Mouse (Mus musculus): ENCODE measurements around the gene Gm6904. TPM values are rescaled to one million over a fixed set of nuclear protein-coding genes. Genes with fewer than 3 reads are reported as not detected.
"Not testable (repeated sequence)": the region's sequence is repeated elsewhere in the genome, so short reads cannot be mapped to it uniquely, and the experiment has no call there.

Gm6904 gene
- not detected in 2 replicates for polyA plus RNA-seq (2015; fragmentation: Nextera tagmentation; extraction: Ambion mirVana)

DNA sequence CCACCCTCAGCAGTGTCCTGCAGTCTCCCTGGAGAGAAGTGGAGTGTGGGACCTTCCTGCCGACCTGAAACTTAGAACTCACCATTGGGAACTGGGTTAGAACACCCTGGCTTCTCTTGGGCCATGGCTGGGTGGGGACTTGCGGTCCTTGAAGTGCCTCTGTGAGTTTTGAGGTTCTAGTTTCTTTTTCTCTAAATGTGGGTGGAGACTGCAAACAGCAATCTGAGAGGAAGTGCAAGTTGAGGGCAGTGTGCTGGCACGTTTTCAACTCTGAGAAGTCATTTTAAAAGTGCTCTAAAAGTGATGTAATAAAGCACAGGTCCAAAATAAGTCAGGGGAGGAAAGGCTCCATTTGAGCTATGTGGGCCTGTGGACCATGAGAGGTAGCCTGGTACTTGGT, at the start of gene Gm6904:
TSS of gene Gm6904 (minus strand) at position 161 of the 400 bp plus-strand sequence.
- H3K4me3 ChIP-seq (replicated peaks; ENCODE audit: low read length): no peak within 1 kb of the TSS
- no peak within 1 kb of the TSS for H3K4me2 ChIP-seq (ENCODE audit: low read length)

DNA sequence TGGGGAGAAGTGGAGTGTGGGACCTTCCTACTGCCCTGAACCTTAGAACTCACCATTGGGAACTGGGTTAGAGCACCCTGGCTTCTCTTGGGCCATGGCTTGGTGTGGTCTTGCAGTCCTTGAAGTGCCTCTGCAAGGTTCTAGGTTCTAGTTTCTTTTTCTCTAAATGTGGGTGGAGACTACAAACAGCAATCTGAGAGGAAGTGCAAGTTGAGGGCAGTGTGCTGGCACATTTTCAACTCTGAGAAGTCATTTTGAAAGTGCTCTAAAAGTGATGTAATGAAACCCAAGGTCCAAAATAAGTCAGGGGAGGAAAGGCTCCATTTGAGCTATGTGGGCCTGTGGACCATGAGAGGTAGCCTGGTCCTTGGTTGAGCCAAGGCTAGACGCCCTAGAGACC, 37.4 kb upstream of the Gm6904 start, which contains the start of gene Phf11a:
TSS of gene Phf11a (minus strand) at position 132 of the 400 bp plus-strand sequence.
- H3K4me1 ChIP-seq (replicated peaks; ENCODE audit: control insufficient read depth, insufficient read depth, low read length); H3K27me3 ChIP-seq (replicated peaks; ENCODE audit: control insufficient read depth, insufficient read depth, low read length); H3K27ac ChIP-seq (ENCODE audit: low read length); H3K36me3 ChIP-seq (ENCODE audit: control insufficient read depth, insufficient read depth); H3K9me3 ChIP-seq (ENCODE audit: control insufficient read depth, low read length); H3K4me3 ChIP-seq (replicated peaks; ENCODE audit: low read length); H3K4me2 ChIP-seq (ENCODE audit: low read length); H3K9ac ChIP-seq (replicated peaks; ENCODE audit: low read depth, low read length); ATAC-seq: not testable (repeated sequence)
- WGBS: 55% methylated on average over 1 of the region's 1 CpGs

More for the DNA sequence above, at the start of gene Gm6904:
- no peak within 1 kb of the TSS for H3K9ac ChIP-seq (replicated peaks; ENCODE audit: low read depth, low read length)
- H3K27me3 ChIP-seq (replicated peaks; ENCODE audit: control insufficient read depth, insufficient read depth, low read length): no peaks in the 10 kb centered on the region
- H3K27ac ChIP-seq (ENCODE audit: low read length): no peak within 1 kb of the TSS
- H3K9me3 ChIP-seq (ENCODE audit: control insufficient read depth, low read length): no peaks in the 10 kb centered on the region
- no peaks in the 10 kb centered on the region for H3K4me1 ChIP-seq (replicated peaks; ENCODE audit: control insufficient read depth, insufficient read depth, low read length)
- no peaks in the 10 kb centered on the region for H3K36me3 ChIP-seq (ENCODE audit: control insufficient read depth, insufficient read depth)
- 83% methylated on average over 3 of the region's 3 CpGs for WGBS
- ATAC-seq: no peak

DNA sequence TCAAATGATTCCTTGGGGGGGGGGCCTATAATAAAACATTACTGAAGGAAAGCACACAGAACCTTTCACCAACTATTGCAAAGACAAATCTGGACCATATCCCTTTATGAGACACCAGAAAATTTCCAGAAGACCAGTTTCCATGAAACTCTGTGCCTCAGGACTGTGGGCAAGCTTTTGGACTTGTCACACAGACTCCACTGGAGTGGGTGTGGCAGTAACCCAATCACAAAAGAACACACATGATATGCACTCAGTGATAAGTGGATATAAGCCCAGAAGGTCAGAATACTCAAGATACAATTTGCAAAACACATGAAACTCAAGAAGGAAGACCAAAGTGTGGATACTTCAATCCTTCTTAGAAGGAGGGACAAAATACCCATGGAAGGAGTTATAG, 31.8 kb upstream of the Gm6904 start:
- H3K9ac ChIP-seq (replicated peaks; ENCODE audit: low read depth, low read length); H3K4me2 ChIP-seq (ENCODE audit: low read length); H3K36me3 ChIP-seq (ENCODE audit: control insufficient read depth, insufficient read depth); H3K9me3 ChIP-seq (ENCODE audit: control insufficient read depth, low read length); H3K4me3 ChIP-seq (replicated peaks; ENCODE audit: low read length); ATAC-seq; H3K4me1 ChIP-seq (replicated peaks; ENCODE audit: control insufficient read depth, insufficient read depth, low read length); H3K27me3 ChIP-seq (replicated peaks; ENCODE audit: control insufficient read depth, insufficient read depth, low read length); H3K27ac ChIP-seq (ENCODE audit: low read length): not testable (repeated sequence)

DNA sequence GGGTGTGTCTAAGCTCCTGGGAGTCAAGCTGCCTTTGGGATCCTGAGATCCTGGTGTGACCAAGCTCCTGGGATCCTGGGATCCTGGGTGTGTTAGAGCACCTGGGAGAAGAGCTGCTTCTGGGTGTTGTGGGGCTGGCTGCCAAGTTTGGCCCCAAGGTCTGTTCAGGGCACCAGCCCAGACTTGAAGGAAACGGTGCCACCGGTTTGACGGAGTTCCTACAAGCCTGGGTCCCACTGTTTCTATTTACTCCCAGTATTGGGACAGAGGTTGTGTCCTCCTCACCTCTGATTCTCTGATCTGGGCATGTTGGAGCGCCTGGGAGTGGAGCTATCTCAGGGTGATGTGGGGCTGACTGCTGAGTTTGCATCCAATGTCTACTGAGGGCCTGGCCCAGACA, 14.9 kb upstream of the Gm6904 start:
- not testable (repeated sequence) for H3K36me3 ChIP-seq (ENCODE audit: control insufficient read depth, insufficient read depth); H3K9me3 ChIP-seq (ENCODE audit: control insufficient read depth, low read length); ATAC-seq; H3K4me3 ChIP-seq (replicated peaks; ENCODE audit: low read length); H3K27me3 ChIP-seq (replicated peaks; ENCODE audit: control insufficient read depth, insufficient read depth, low read length); H3K9ac ChIP-seq (replicated peaks; ENCODE audit: low read depth, low read length); H3K4me1 ChIP-seq (replicated peaks; ENCODE audit: control insufficient read depth, insufficient read depth, low read length); H3K27ac ChIP-seq (ENCODE audit: low read length); H3K4me2 ChIP-seq (ENCODE audit: low read length)
- WGBS: 85% methylated on average over 4 of the region's 4 CpGs

DNA sequence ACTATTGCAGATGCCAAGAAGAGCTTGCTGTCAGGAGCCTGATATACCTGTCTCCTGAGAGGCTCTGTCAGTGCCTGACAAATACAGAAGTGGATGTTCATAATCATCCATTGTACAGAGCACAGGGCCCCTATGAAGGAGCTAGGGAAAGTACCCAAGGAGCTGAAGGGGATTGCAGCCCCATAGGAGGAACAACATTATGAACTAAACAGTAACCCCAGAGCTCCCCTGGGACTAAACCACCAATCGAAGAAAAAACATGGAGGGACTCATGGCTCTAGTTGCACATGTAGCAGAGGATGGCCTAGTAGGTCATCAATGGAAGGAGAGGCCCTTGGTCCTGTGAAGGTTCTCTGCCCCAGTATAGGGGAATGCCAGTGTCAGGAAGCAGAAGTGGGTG, 4.2 kb downstream of the Gm6904 start:
- 92% methylated on average over 1 of the region's 1 CpGs for WGBS
- H3K4me3 ChIP-seq (replicated peaks; ENCODE audit: low read length); ATAC-seq; H3K9me3 ChIP-seq (ENCODE audit: control insufficient read depth, low read length); H3K27me3 ChIP-seq (replicated peaks; ENCODE audit: control insufficient read depth, insufficient read depth, low read length); H3K36me3 ChIP-seq (ENCODE audit: control insufficient read depth, insufficient read depth); H3K4me2 ChIP-seq (ENCODE audit: low read length); H3K9ac ChIP-seq (replicated peaks; ENCODE audit: low read depth, low read length); H3K4me1 ChIP-seq (replicated peaks; ENCODE audit: control insufficient read depth, insufficient read depth, low read length); H3K27ac ChIP-seq (ENCODE audit: low read length): not testable (repeated sequence)

DNA sequence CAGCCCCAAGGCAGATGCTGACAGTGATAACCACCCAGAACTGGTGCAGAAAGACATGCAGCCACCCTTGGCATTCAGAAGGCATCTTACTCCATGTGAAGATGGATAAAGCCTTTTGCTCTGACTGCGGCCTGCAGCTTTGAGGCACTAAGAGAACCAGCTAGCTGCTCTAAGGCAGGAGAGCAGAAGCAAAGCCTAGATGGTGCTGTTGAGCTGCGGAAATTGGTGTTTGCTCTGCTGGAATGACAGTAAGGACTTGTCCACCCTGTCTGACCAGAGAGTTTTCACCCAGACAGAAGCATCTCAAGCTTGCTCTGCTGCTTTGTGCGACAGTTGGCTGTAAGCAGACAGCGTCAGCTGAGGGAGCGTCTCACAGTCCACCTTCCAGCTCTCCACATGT, 9.7 kb downstream of the Gm6904 start:
- not testable (repeated sequence) for H3K9me3 ChIP-seq (ENCODE audit: control insufficient read depth, low read length); H3K4me1 ChIP-seq (replicated peaks; ENCODE audit: control insufficient read depth, insufficient read depth, low read length); H3K4me2 ChIP-seq (ENCODE audit: low read length); H3K9ac ChIP-seq (replicated peaks; ENCODE audit: low read depth, low read length); H3K27me3 ChIP-seq (replicated peaks; ENCODE audit: control insufficient read depth, insufficient read depth, low read length); H3K4me3 ChIP-seq (replicated peaks; ENCODE audit: low read length); ATAC-seq; H3K36me3 ChIP-seq (ENCODE audit: control insufficient read depth, insufficient read depth); H3K27ac ChIP-seq (ENCODE audit: low read length)
- WGBS: 78% methylated on average over 5 of the region's 5 CpGs

DNA sequence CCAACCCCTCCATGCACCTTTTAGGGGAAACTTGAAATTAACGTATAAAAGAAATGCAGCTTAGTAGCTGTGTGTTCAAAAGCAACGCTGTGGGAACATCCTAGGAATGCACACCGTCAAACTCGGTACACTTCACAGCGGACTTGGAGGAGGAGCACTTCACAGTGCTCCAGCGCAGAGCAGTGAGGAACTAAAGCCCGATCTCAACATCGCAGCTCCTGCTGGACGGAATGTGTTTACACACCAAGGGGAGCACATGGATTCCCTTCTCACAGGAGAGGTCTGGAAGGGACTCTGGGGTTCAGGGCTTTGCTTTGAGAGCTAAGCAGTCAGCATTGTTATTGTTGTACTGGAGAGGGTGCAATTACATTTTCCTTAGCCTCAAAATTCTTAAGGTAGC, 26.4 kb downstream of the Gm6904 start:
- no peak overlapping the region for H3K27ac ChIP-seq (ENCODE audit: low read length)
- peaks cover 3% of the 10 kb centered on the region; the same call in 1 of the 2 replicates for H3K9me3 ChIP-seq (ENCODE audit: control insufficient read depth, low read length)
- no peak overlapping the region for H3K4me3 ChIP-seq (replicated peaks; ENCODE audit: low read length)
- H3K9ac ChIP-seq (replicated peaks; ENCODE audit: low read depth, low read length): no peak overlapping the region
- no peaks in the 10 kb centered on the region for H3K4me1 ChIP-seq (replicated peaks; ENCODE audit: control insufficient read depth, insufficient read depth, low read length)
- peaks cover 44% of the 10 kb centered on the region for H3K36me3 ChIP-seq (ENCODE audit: control insufficient read depth, insufficient read depth)
- no peak for ATAC-seq
- H3K4me2 ChIP-seq (ENCODE audit: low read length): no peak overlapping the region
- H3K27me3 ChIP-seq (replicated peaks; ENCODE audit: control insufficient read depth, insufficient read depth, low read length): no peaks in the 10 kb centered on the region
- 93% methylated on average over 9 of the region's 9 CpGs for WGBS

DNA sequence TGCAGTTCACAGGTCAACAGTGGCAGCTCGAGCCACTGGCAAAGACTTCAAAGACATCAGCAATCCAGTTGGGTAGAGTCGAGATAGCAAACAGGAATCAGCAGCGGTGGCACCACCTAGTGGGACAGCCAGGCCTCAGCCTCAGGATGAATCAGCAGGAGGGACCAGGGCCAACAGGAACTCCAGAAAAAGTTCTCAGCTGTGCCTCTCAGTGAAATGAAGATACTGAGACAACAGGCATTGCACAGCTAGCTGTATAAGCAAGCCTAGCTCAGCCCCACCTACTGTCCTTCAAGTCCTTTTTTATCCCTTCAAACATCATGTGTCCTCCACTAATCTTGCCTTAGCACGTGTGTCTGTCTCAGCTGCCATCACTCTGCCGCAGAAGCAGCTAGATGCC, 28.0 kb downstream of the Gm6904 start:
- H3K36me3 ChIP-seq (ENCODE audit: control insufficient read depth, insufficient read depth): peaks cover 45% of the 10 kb centered on the region
- H3K4me3 ChIP-seq (replicated peaks; ENCODE audit: low read length): no peak overlapping the region
- 70% methylated on average over 5 of the region's 5 CpGs for WGBS
- H3K9me3 ChIP-seq (ENCODE audit: control insufficient read depth, low read length): no peaks in the 10 kb centered on the region
- ATAC-seq: no peak
- no peaks in the 10 kb centered on the region for H3K4me1 ChIP-seq (replicated peaks; ENCODE audit: control insufficient read depth, insufficient read depth, low read length)
- H3K9ac ChIP-seq (replicated peaks; ENCODE audit: low read depth, low read length): no peak overlapping the region
- H3K4me2 ChIP-seq (ENCODE audit: low read length): no peak overlapping the region
- no peak overlapping the region for H3K27ac ChIP-seq (ENCODE audit: low read length)
- no peaks in the 10 kb centered on the region for H3K27me3 ChIP-seq (replicated peaks; ENCODE audit: control insufficient read depth, insufficient read depth, low read length)

DNA sequence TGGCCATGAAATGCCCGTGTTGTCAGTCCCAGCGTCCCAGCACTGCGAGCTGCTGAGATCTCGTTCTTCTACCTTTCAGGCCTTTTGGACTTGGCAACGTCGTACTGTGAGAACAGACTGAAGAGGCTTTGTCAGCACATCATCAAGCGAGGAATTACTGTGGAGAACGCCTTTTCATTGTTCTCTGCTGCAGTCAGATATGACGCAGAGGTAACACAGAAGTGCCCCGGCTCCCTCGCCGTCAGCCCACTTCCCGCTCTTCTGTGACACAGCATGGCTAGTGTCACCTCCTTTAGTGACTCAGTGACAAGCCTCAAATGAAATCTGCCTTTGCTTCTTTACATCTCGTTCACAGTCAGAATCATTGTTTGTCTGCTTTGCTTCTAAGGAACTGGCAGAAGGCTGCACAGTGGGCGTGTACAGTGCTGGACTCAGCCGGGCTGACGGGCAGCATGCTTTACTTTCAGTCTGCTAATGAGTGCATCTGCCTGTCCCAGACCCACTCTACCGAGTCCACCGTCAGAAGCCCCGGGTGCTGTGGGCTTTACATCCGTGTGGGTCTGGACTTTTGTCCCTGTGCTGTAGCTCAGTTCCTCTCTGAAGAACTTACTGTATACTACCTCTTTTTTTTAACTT, 29.6 kb downstream of the Gm6904 start:
- Histone ChIP-seq H3K27me3 (replicated peaks; ENCODE audit: control insufficient read depth, insufficient read depth, low read length) (no peaks in the 10 kb centered on the region), H3K9me3 (ENCODE audit: control insufficient read depth, low read length) (no peaks in the 10 kb centered on the region), H3K36me3 (ENCODE audit: control insufficient read depth, insufficient read depth) (peaks cover 49% of the 10 kb centered on the region), H3K4me1 (replicated peaks; ENCODE audit: control insufficient read depth, insufficient read depth, low read length) (no peaks in the 10 kb centered on the region), H3K4me2 (ENCODE audit: low read length) (no peak overlapping the region), H3K4me3 (replicated peaks; ENCODE audit: low read length) (no peak overlapping the region), H3K27ac (ENCODE audit: low read length) (no peak overlapping the region), H3K9ac (replicated peaks; ENCODE audit: low read depth, low read length) (no peak overlapping the region)
- ATAC-seq: no peak
- WGBS: 83% methylated on average over 21 of the region's 21 CpGs

DNA sequence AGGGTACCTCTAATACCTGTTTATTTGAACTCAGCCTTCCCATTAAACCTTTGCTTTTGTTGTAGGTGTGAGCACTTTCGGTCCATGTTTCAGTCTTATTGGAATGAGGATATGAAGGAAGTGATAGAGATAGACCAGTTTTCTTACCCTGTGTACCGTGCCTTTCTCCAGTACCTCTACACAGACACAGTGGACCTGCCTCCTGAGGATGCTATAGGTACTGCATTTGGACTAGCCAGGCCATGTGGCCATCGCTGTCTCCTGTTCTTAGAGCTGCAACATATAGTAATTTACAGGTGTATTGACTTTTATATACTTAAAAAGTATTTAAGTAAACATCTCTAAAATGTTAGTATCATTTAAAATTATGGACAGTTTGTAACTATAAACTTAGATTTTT, 30.2 kb downstream of the Gm6904 start:
- Histone ChIP-seq H3K9me3 (ENCODE audit: control insufficient read depth, low read length) (no peaks in the 10 kb centered on the region), H3K36me3 (ENCODE audit: control insufficient read depth, insufficient read depth) (peaks cover 48% of the 10 kb centered on the region), H3K27ac (ENCODE audit: low read length) (no peak overlapping the region), H3K27me3 (replicated peaks; ENCODE audit: control insufficient read depth, insufficient read depth, low read length) (no peaks in the 10 kb centered on the region), H3K4me3 (replicated peaks; ENCODE audit: low read length) (no peak overlapping the region), H3K4me1 (replicated peaks; ENCODE audit: control insufficient read depth, insufficient read depth, low read length) (no peaks in the 10 kb centered on the region), H3K9ac (replicated peaks; ENCODE audit: low read depth, low read length) (no peak overlapping the region), H3K4me2 (ENCODE audit: low read length) (no peak overlapping the region)
- 96% methylated on average over 3 of the region's 3 CpGs for WGBS
- ATAC-seq: no peak
